Mouse (Mus musculus): Measurements from ENCODE around the gene Tenm4.

The Tenm4 gene

DNA sequence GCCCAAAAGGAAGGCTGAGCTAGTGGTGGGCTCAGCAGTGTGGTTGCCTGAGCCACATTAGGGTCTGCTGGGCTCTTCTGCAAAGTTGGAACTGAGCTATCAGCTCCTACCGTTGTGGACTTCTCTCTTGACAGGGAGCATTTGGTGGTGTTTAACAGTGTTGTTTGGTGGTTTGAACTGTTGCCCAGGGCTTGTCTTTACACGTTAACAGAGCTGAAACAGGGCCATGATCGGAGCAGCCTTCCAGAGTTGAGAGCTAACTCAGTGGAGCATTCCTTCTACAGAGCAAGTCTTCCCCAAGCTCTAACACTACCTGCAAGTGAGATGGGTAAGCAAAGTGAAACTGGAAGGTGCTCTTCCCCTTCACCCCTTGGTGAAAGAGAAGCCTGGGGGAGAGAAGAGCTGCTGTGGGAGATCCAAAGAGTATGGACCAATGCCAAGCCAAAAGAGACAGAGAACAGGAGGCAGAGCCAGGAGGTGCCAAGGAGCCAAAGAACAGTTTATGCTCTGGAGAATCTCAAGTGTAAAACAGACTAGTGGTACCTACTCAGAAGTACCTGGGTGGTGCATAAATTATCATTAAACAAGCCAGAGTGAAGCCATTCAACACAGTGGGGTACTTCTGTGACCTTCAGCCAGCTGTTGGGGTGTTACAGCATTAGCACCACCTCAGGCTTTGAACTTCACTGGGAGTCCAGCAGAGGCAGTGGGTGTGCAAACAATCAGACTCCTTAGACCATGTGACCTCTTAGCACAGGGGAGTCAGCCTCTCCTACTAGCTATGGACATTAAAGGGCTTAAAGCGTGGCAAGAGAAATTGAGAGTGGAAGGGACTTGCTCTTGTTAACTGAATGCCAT lies 71.5 kb downstream of the Tenm4 start:
- DNase-seq (ENCODE audit: low spot score), result no peak

DNA sequence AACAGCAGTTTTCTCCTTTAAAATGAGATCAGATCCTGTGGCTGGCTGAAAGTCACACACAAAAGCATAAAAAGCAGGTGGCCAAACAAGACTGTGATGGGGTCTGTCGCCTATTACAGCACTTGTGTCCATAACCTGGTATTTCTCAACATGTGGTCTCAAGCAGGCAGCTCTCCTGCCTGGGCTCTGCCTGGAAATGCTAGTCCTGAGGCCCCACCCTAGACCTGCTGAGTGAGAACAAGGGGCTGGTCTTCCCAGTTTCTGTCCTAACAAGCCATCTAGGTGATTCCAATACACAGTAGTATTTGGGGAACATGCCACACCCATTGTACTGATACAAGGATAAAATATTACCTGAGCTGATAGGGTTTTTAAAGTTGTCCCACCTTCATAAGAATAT lies 73.8 kb downstream of the Tenm4 start:
- no peak for DNase-seq (ENCODE audit: low spot score)

DNA sequence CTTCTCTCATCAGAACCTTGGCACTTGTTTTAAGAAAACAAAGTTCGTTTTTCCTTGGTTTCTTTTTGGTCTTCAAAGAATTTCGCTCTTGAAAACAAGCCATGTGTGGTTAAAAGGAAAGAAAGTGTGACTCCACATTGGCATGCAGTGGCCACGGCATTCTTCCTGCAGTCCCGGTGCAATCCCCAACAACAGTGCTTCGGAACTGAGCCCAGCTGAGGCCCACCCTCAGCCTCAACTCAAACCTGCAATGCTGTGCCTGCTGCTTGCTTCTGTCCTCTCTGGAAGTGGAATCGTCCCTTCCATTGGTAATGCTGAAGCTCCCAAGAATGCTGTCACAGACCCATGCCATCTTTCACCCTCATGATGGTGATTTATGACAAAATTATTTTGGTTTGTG lies 88.6 kb downstream of the Tenm4 start:
- DNase-seq (ENCODE audit: low spot score), result no peak

DNA sequence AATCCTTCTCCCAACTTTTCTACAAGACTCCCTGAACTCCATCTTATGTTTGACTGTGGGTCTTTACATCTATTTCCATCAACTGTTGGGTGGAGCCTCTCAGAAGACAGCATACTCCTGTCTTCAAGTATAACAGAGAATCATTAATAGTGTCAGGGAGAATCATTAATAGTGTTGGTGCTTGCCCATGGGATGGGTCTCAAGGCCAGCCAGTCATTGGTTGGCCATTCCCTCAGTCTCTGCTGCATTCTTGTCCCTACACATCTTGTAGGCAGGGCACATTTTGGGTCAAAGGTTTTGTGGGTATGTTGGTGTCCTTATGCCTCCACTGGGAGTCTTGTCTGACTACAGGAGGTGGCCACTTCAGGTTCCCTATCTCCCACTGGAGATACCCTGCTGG lies 91.1 kb downstream of the Tenm4 start:
- DNase-seq (ENCODE audit: low spot score), result no peak

DNA sequence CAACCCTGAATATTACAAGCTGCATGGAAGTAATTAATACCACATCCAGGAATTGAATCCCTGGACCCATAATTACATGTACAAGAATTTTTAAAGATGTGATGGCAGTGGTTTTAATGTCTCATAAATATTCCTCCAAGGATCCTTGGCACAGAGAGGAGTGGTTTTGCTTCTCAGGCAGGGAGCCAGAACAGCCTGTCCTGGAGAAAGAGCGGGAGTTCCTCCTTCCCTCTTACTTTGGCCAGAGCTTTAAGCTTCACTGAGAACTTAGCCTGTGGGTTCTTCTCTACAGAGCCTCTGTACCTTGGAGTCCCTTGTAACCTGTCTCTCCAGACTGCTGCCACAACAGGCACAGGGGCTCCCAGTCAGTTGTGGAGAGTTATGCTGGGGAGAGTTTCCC lies 94.9 kb downstream of the Tenm4 start:
- no peak for DNase-seq (ENCODE audit: low spot score)

DNA sequence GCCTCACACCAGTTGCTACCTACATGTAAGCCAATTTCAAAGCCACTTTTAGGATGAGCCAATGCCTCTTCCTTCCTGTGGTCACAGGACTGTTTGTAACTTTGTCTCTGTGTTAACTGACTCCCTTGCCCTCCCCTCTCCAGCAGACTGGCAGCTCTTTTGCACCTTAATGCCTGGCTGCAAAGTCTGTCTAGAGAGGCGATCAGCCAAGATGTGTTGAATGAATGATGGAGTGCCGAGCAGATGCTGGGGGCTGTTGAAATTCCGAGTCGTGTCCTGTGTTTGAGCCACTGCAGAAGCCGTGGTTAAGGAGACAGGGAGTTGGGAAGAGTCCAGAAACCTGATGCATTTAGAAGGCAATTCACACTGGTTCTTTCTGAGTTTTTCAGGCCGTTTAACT lies 96.2 kb downstream of the Tenm4 start:
- DNase-seq (ENCODE audit: low spot score), result peak; percentile 13

DNA sequence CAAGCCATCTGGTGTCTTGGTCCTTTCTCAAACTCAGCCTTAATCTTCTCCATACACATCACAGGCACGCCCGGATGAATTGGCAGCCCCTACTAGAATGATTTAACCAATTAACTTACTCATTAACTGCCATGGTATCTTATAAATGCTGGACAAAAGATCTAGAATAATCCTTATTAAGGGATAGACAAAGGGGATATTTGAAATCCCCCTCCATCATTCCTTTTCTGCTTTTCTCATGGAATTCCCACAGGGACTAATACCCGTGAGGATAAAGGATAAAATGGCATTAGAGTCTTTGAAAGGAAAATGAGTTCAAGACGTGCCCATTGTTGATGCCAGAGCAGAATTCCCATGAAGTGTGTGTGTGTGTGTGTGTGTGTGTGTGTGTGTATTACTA lies 99.6 kb downstream of the Tenm4 start:
- DNase-seq (ENCODE audit: low spot score), result no peak

DNA sequence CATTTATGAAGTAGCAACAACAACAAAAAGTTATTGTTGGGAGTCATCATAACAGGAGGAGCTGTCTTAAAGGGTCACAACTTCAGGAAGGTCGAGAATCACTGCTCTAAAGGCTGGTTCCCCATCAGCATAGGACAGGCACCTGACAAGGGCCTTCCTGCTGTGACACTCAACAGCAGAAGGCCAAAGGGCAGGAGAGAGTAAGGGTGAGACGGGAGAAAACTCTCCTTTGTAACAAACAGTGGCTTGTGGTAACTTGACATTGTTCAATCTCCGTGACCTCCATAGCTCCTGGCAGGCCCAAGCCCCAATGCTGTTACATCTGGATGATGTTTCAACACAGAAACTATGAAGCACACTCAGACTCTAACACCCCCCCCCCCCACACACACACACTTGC lies 101.0 kb downstream of the Tenm4 start:
- DNase-seq (ENCODE audit: low spot score), result no peak

DNA sequence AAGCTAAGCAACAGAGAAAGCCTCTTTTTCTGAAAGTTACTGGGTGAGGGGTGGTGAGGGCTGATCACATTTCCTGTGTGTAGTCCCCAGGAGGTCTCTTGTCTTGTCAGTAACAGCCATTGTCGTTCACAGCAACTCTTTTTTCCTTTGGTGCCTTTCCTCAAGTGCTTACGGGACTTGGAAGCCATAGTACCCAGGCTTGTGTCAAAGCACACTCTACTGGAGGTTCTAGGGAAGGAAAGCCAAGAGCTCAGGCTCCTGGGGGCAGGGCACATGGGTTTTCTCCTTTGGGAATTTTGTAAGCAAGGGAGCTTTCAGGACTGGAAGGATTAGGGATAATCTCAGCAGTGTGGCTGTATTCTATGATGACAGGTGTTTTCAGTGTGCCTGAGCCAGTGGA lies 103.4 kb downstream of the Tenm4 start:
- no peak for DNase-seq (ENCODE audit: low spot score)

DNA sequence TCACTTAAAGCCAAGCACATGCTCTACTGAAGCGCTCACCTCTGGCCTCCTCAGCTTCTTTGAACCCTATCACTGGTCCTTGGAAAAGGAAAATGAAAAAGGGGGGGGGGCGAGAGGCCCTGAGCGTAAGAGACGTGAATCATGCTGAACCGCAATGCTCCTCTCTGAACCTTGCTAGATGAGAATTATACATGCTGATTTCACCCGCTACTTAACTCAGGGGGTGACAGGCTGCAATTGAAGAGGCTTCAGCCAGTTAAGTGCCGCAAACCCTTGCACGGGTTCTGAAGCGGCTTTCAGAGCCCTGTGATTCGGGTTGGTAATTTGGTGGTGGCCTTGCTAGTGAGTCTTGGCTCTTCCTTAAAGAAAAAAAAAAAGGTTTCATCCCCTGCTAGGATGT lies 106.5 kb downstream of the Tenm4 start:
- peak; percentile 19 for DNase-seq (ENCODE audit: low spot score)

DNA sequence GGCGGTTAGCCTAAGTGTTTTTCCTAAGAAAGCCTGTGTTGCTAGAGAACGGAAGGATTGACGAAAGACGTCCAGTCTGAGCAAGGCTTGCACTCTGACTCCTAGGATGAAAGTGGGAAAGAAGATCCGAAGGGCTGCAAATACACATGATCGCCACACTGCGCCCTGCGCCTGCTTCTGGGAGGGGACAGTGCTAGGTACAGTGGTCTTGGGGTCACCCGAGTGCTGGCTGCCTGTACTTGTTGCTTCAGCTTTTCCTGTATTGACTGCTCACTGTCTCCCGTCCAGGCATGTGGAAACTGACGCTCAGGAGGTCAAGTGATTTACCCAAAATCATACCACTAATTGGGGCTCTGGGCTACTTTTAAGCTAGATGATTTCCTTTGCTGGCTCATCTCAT lies 107.3 kb downstream of the Tenm4 start:
- no peak for DNase-seq (ENCODE audit: low spot score)

DNA sequence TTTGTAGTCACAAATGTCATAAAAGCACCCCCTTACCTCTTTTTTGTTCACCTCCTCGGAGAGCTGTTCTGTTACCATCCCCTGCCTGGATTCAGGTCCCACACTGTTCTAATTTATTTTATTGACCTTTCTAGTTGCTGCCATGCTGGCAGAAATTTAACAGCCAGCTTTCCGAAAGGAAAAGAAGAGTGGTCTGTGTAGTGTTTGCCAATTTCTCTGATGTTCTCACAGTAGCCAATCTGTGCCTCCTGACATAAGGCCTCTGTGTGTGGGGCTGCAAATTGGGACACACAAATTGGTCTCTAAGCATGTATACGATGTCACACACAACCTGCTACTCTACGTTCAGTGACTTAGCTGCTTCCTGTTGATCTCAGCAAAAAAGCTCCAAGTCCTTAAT lies 109.7 kb downstream of the Tenm4 start:
- no peak for DNase-seq (ENCODE audit: low spot score)

DNA sequence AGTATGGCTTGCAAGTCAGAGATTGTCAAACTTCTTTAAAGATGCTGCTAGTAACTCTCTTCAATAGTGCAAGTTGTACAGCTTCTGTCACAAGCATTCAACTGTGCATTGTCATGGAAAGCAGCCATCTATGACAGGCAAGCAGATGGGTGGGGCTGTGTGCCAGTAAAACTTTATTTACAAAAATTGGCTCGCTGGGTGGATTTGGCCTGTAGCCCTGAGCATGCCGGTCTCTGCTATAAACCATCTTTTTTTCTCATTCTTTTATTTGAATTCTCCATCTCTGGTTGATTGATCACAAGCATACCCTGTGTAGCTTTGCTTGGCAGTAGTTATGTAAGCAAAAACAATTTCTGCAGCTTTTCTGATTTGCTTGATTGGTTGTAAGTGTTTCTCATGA lies 119.5 kb downstream of the Tenm4 start:
- DNase-seq (ENCODE audit: low spot score), result no peak

DNA sequence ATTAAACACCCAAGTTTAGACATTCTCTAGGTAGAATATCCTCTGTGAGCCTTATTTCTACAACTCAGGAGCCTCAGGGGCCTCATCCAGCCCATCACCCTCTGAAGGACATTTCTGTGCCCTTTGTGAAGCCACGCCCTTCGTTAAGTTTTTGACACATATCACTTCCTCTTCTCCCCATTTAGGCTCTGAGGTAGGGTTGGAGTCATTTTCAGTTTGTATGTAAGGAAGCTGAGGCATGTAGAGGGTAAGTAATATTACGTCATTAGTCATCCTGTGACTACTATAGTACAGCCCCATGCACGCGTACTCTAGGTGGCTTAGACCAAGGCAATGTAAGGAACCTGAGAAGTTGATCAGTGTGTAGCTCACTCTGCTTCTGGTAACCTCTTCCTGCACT lies 124.9 kb downstream of the Tenm4 start:
- no peak for DNase-seq (ENCODE audit: low spot score)

DNA sequence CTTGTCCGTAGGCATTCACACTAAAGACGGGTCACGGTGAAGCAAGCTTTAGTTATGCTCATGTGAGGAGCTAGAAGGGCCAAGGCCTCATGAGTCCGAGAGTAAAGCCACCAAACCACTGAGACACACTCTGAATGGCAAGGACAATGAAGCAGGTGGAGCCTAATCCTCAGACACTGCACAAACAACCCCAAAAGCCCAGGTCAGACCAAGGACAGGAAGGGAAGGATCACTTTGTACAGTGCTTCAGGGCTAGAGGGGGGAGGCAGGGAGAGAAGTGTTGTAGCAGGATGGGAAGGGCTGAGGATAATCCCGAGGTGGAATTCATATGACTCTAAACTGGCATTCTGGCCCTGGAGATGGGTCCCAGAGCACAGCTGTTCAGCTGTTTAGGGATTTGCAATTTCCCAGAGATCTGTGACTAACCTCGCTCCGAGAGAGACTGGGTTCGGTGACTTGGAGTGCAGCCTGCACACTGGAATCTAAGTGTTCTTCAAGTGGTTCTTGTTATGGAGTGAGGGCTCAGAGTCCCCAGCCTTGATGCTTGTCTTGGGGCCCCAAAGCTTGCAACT lies 129.9 kb downstream of the Tenm4 start:
- no peak for DNase-seq (ENCODE audit: low spot score)

DNA sequence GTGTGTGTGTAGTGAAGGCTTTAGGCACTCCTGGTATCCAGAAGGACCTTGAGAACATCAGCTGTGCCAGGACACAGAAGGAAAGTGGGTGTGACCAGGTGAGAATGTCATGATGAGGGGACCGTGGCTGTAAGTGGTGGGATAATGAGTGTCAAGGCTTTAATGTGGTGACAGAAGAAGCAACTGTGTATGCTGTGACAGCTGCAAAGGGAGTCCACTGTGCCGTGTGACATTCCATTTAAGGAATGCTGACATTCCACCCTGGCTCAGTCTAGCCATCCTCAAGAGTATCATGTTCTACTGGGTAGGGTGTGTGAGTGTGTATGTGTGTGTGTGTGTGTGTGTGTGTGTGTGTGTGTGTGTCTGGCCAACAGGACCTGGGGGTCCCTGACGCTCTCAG lies 130.8 kb downstream of the Tenm4 start:
- peak; percentile 29 for DNase-seq (ENCODE audit: low spot score)

DNA sequence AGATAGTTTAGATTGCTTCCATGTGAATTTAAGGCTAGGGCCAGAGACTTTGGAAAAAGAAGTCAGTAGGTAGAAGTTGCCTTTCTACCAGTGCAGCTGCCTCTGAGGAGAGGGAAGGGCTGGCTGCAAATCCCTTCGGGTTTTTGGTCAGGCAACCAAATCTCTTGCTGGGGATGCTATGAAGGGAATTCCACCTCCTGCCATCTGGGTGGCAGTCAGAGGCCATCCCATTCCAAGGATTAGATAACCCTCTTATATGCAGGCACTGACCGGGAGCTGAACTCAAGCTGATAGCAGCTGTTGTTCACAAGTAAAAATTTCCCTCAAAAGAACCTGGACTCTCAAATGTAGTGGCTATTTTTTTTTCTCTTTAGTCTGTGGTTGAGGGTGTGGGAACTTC lies 132.9 kb downstream of the Tenm4 start:
- peak; percentile 19 for DNase-seq (ENCODE audit: low spot score)

DNA sequence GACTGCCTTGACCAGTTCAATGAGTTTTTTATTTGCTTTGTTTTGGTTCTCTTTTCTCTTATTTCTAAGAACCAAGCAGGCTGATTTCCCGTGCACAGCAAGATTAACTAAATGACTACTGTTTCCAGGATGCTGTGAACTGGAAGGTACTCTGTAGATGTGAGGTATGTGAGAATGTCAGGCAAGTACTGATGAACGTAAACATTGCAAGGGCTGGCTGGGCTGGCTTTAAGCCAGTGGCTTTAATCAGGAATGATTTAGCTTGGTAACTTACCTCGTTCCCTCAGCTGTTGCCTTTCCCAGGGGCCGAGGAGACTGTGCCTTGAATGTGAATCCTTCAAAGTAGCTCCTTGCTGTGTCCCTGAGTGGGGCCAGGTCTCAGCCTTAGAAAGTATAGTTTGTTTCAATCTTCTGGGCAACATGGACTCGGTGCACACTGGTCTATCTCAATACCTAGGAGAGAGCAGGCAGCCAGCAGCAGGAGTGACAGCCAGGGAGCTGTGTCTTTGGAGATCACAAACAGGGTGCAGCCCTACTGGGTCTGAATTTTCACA lies 134.4 kb downstream of the Tenm4 start:
- no peak for DNase-seq (ENCODE audit: low spot score)

DNA sequence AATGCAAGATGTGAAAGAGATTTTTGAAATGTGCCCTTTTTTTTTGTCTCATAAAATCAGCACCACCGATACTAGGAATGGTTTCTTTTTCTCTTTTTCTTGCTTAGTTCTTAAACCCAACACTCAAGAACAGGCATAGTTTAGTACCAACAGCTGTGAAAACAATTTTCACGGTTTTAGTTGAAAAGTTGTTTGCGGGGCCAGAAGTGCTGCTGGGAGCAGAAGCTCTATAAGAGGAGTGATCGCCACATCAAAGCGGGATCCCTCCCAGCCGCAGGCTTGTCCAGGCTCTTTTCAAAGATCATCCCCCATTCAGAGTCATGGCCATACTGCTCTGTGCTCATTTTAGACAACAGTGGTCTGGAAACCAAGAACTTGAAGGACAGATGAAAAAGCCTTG lies 137.1 kb downstream of the Tenm4 start:
- DNase-seq (ENCODE audit: low spot score), result peak; percentile 27

DNA sequence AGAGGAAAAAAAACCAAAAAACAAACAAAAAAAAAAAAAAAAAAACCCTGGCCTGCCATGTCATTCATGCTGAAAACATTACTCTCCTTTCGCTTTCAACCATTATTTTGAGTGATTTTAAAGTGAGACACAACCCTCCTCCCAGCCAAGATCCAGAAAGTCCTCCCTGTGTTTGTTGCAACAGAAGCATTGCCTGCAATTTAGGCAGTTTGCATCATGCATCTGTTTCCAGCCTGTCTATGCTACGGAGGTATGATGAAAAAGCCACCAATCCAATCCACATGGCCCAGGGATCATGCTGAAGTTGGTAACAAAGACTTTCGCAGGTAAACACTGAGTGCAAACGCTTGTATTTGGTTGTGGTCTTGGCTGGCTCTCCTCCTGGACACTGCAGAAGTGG lies 158.3 kb downstream of the Tenm4 start:
- no peak for DNase-seq (ENCODE audit: low spot score)

DNA sequence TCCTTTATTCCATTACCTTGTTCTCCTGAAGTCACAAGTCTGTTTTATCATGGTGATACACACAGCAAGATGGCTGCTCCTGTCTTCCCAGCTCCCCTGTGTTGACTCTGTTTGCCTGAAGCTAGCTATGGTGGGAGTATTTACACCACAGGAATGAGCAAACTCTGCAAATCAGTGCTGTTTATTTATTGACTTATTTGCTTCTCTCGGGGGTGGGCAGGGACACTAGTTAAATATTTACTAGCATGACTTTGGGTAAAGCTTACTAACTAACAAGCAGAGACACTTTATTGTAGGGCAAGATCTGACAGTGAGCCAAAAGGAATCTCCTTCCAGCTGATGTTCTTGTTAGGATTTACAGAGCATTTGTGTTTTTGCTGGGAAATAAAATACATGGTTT lies 160.1 kb downstream of the Tenm4 start:
- no peak for DNase-seq (ENCODE audit: low spot score)

DNA sequence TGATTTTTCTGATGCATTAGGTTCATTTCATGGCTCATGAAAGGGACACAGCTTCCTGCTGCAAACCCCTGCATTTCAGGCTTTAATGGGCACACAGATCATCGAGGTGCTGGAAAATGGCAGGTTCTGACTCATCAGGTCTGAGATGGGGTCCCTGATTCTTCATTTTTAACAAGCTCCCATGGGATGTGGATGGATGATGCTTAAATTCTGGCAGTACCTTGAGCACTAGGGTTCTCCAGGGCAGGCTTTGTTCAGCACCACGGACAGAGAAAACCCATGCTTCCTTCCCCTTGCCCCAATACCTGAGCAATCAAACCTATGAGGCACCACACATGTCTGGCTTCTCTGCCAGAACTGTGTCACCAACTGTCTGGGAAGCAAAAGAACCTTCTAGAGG lies 163.3 kb downstream of the Tenm4 start:
- DNase-seq (ENCODE audit: low spot score), result peak; percentile 65

DNA sequence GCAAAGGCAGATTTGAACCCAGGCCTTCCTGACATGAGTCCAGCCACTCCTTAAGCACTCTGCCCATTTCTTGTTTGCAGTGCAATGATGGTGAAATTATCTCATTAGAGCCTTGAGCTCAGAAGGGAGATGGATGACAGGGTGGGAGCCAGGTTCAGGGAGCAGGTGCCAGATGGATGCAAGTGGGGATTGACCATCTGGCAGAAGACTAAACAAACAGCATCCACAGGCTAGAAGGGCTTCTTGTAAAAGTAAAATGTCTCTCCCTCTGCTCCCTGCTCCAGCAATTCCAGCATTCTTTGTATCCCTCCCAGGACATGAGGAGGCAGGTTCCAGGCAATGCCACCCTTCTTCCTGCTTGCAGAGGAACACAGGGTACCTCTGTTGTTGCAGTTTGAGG lies 165.3 kb downstream of the Tenm4 start:
- no peak for DNase-seq (ENCODE audit: low spot score)

DNA sequence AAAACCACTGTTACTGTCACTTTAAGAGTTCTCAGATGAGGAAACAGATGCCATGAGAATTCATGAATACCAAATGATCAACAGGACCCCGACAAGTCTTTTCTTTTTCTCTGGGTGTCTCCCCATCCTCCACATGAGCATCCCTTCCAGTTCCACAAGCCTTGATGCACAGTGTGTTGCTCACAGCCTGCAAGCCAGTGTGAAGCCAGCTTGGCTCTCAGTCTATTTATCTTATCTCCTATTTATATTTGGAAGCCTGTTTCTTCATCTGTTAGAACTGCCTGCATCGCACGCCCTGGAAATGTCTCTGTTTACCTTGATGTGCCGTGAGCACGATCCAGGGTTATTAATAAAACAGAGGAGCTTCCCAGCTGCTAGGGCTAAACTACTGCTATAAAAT lies 169.8 kb downstream of the Tenm4 start:
- DNase-seq (ENCODE audit: low spot score), result no peak

Data from embryo, embryonic 10.5 days (tissue).